Mouse (Mus musculus): ENCODE data around the gene Ccdc127. TPM values are rescaled to one million over a fixed set of nuclear protein-coding genes. Genes with fewer than 3 reads are reported as not detected.

The Ccdc127 gene
- polyA plus RNA-seq, 1 experiment, result 3.6 TPM

GRCm38 (mm10) chr13:74381533-74382276 lies 31.6 kb downstream of the Ccdc127 start:
- DNase-seq, result no peak
- TF ChIP-seq POLR2A (IDR thresholded peaks at IDR 0.05; ENCODE audit: control insufficient read depth, extremely low read depth, insufficient read depth, low read length, poor library complexity) (no peak), CTCF (IDR thresholded peaks at IDR 0.05; ENCODE audit: borderline replicate concordance, control insufficient read depth, extremely low read depth, insufficient read depth, low read length, poor library complexity) (no peak)
- WGBS, result 91% methylated on average over 10 of the region's 10 CpGs
- Histone ChIP-seq H3K27me3 (ENCODE audit: control insufficient read depth, insufficient read depth, low read length) (no peaks in the 10 kb centered on the region), H3K36me3 (ENCODE audit: control insufficient read depth, insufficient read depth, low read length) (no peaks in the 10 kb centered on the region), H3K4me1 (replicated peaks; ENCODE audit: control insufficient read depth, insufficient read depth, low read length) (no peaks in the 10 kb centered on the region), H3K27ac (ENCODE audit: control insufficient read depth, insufficient read depth, low read length) (no peak overlapping the region), H3K4me3 (ENCODE audit: control insufficient read depth, insufficient read depth, low read length) (no peak overlapping the region)

DNA sequence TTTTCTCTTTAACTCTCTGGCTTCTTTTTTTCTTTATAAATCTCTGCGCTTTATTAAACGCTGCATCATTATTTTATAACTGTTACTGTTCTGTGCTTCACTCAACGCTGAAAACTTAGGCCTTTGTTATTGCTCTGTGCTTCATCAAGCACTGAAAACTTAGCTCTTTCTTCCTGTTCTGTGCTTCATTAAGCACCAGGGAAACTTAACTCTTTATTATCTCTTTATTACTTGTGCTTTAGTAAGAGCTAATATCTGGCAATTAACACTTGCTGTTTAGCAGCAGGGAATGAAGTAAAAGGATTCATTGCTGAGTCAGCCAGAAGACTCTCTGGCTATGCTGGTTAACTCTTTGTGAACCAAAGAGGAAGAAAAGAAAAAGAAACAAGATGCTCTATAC lies 32.2 kb downstream of the Ccdc127 start:
- H3K4me3 ChIP-seq (ENCODE audit: control insufficient read depth, insufficient read depth, low read length), result no peak overlapping the region
- DNase-seq, result no peak
- no peak overlapping the region for H3K27ac ChIP-seq (ENCODE audit: control insufficient read depth, insufficient read depth, low read length)
- no peaks in the 10 kb centered on the region for H3K36me3 ChIP-seq (ENCODE audit: control insufficient read depth, insufficient read depth, low read length)
- no peaks in the 10 kb centered on the region for H3K4me1 ChIP-seq (replicated peaks; ENCODE audit: control insufficient read depth, insufficient read depth, low read length)
- no peaks in the 10 kb centered on the region for H3K27me3 ChIP-seq (ENCODE audit: control insufficient read depth, insufficient read depth, low read length)
- TF ChIP-seq POLR2A (IDR thresholded peaks at IDR 0.05; ENCODE audit: control insufficient read depth, extremely low read depth, insufficient read depth, low read length, poor library complexity), result no peak
- TF ChIP-seq CTCF (IDR thresholded peaks at IDR 0.05; ENCODE audit: borderline replicate concordance, control insufficient read depth, extremely low read depth, insufficient read depth, low read length, poor library complexity), result no peak
- 75% methylated on average over 3 of the region's 3 CpGs for WGBS

- no peak for DNase-seq
- WGBS, result 78% methylated on average over 6 of the region's 6 CpGs
- no peak overlapping the region for H3K27ac ChIP-seq (ENCODE audit: control insufficient read depth, insufficient read depth, low read length)
- no peaks in the 10 kb centered on the region for H3K27me3 ChIP-seq (ENCODE audit: control insufficient read depth, insufficient read depth, low read length)
- H3K36me3 ChIP-seq (ENCODE audit: control insufficient read depth, insufficient read depth, low read length), result no peaks in the 10 kb centered on the region
- TF ChIP-seq CTCF (IDR thresholded peaks at IDR 0.05; ENCODE audit: borderline replicate concordance, control insufficient read depth, extremely low read depth, insufficient read depth, low read length, poor library complexity), result no peak
- no peak for TF ChIP-seq POLR2A (IDR thresholded peaks at IDR 0.05; ENCODE audit: control insufficient read depth, extremely low read depth, insufficient read depth, low read length, poor library complexity)
- H3K4me3 ChIP-seq (ENCODE audit: control insufficient read depth, insufficient read depth, low read length), result no peak overlapping the region
- no peaks in the 10 kb centered on the region for H3K4me1 ChIP-seq (replicated peaks; ENCODE audit: control insufficient read depth, insufficient read depth, low read length)
These were observed 39.6 kb downstream of the Ccdc127 start for GRCm38 (mm10) chr13:74389730-74390129.

GRCm38 (mm10) chr13:74390371-74390990 lies 40.4 kb downstream of the Ccdc127 start, which contains the start of gene Zfp72:
Gene Zfp72 (minus strand): TSS chr13:74390836.
- H3K27ac ChIP-seq (ENCODE audit: control insufficient read depth, insufficient read depth, low read length), result no peak within 1 kb of the TSS
- DNase-seq, result peak; percentile 69
- H3K4me1 ChIP-seq (replicated peaks; ENCODE audit: control insufficient read depth, insufficient read depth, low read length), result no peaks in the 10 kb centered on the region
- peak within 1 kb of the TSS; percentile 48 for H3K4me3 ChIP-seq (ENCODE audit: control insufficient read depth, insufficient read depth, low read length)
- WGBS, result 2% methylated on average over 14 of the region's 14 CpGs
- H3K36me3 ChIP-seq (ENCODE audit: control insufficient read depth, insufficient read depth, low read length), result no peaks in the 10 kb centered on the region
- no peak for TF ChIP-seq CTCF (IDR thresholded peaks at IDR 0.05; ENCODE audit: borderline replicate concordance, control insufficient read depth, extremely low read depth, insufficient read depth, low read length, poor library complexity)
- no peak for TF ChIP-seq POLR2A (IDR thresholded peaks at IDR 0.05; ENCODE audit: control insufficient read depth, extremely low read depth, insufficient read depth, low read length, poor library complexity)
- H3K27me3 ChIP-seq (ENCODE audit: control insufficient read depth, insufficient read depth, low read length), result no peaks in the 10 kb centered on the region

DNA sequence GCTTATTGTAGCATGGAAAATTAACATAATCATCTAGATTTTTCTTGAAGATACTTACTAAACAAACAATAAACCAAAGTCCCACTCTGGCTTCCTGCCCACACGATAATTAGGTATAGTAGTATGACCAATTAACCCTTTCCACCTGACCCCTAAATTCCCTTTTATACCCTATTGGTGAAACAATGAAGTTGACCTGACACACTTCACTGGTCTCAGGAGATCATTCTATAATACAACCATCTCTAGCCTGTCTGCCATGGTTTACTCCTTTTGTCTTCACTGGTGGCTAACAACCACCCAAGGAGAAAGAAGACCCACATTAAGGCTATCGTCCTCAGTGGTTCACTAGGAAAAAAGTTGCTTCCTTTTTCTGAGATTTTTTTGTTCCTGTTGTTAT lies 41.0 kb downstream of the Ccdc127 start:
- no peak overlapping the region for H3K4me3 ChIP-seq (ENCODE audit: control insufficient read depth, insufficient read depth, low read length)
- H3K4me1 ChIP-seq (replicated peaks; ENCODE audit: control insufficient read depth, insufficient read depth, low read length), result no peaks in the 10 kb centered on the region
- H3K27me3 ChIP-seq (ENCODE audit: control insufficient read depth, insufficient read depth, low read length), result no peaks in the 10 kb centered on the region
- H3K27ac ChIP-seq (ENCODE audit: control insufficient read depth, insufficient read depth, low read length), result no peak overlapping the region
- TF ChIP-seq CTCF (IDR thresholded peaks at IDR 0.05; ENCODE audit: borderline replicate concordance, control insufficient read depth, extremely low read depth, insufficient read depth, low read length, poor library complexity), result no peak
- no peak for TF ChIP-seq POLR2A (IDR thresholded peaks at IDR 0.05; ENCODE audit: control insufficient read depth, extremely low read depth, insufficient read depth, low read length, poor library complexity)
- 68% methylated on average over 2 of the region's 2 CpGs for WGBS
- no peak for DNase-seq
- no peaks in the 10 kb centered on the region for H3K36me3 ChIP-seq (ENCODE audit: control insufficient read depth, insufficient read depth, low read length)

- TF ChIP-seq POLR2A (IDR thresholded peaks at IDR 0.05; ENCODE audit: control insufficient read depth, extremely low read depth, insufficient read depth, low read length, poor library complexity), result no peak
- TF ChIP-seq CTCF (IDR thresholded peaks at IDR 0.05; ENCODE audit: borderline replicate concordance, control insufficient read depth, extremely low read depth, insufficient read depth, low read length, poor library complexity), result no peak
- 41% methylated on average over 11 of the region's 11 CpGs for WGBS
- no peaks in the 10 kb centered on the region for H3K36me3 ChIP-seq (ENCODE audit: control insufficient read depth, insufficient read depth, low read length)
- no peak within 1 kb of the TSS for H3K4me3 ChIP-seq (ENCODE audit: control insufficient read depth, insufficient read depth, low read length)
- no peak for DNase-seq
- H3K4me1 ChIP-seq (replicated peaks; ENCODE audit: control insufficient read depth, insufficient read depth, low read length), result no peaks in the 10 kb centered on the region
- no peak within 1 kb of the TSS for H3K27ac ChIP-seq (ENCODE audit: control insufficient read depth, insufficient read depth, low read length)
- H3K27me3 ChIP-seq (ENCODE audit: control insufficient read depth, insufficient read depth, low read length), result no peaks in the 10 kb centered on the region
These were observed 49.3 kb downstream of the Ccdc127 start, which contains the start of gene Ftl1-ps1 for GRCm38 (mm10) chr13:74399298-74399839. Gene Ftl1-ps1 (plus strand): TSS chr13:74399694.

Other genes starting within 250 kb of the Ccdc127 start
- gene Slc9a3, start 228.9 kb upstream of the Ccdc127 start, polyA plus RNA-seq (2012; rRNA removed), result 0.20 and 0.27 TPM in 2 replicates
- gene Exoc3, start 141.6 kb upstream of the Ccdc127 start, polyA plus RNA-seq (2012; rRNA removed), result 36.1 and 45.6 TPM in 2 replicates
- 0.51 and 1.2 TPM in 2 replicates for gene Ahrr, start 58.0 kb upstream of the Ccdc127 start, polyA plus RNA-seq (2012; rRNA removed)
- gene Pdcd6, start 32.7 kb upstream of the Ccdc127 start, polyA plus RNA-seq (2012; rRNA removed), result 92.8 and 109 TPM in 2 replicates
- gene Sdha, start within 50 bp of the Ccdc127 start, polyA plus RNA-seq (2012; rRNA removed), result 115 and 127 TPM in 2 replicates
- gene Lrrc14b, start 13.7 kb downstream of the Ccdc127 start, polyA plus RNA-seq (2012; rRNA removed), result 0.31 and 5.0 TPM in 2 replicates
- 0.19 and 0.23 TPM in 2 replicates for gene Zfp72, start 40.5 kb downstream of the Ccdc127 start, polyA plus RNA-seq (2012; rRNA removed)
- 23.3 and 32.4 TPM in 2 replicates for gene Ftl1-ps1, start 49.4 kb downstream of the Ccdc127 start, polyA plus RNA-seq (2012; rRNA removed)
- 0.98 and 1.1 TPM in 2 replicates for gene Zfp825, start 143.7 kb downstream of the Ccdc127 start, polyA plus RNA-seq (2012; rRNA removed)